Comparison of ENCODE assay signal across 9 mouse cellular contexts in genomic region chr17:65939461-65940192, GRCm38 (mm10). TPM values are rescaled to one million over a fixed set of nuclear protein-coding genes. Genes with fewer than 3 reads are reported as not detected.
DNase-seq lines count a peak whose midpoint lies in the region; ATAC-seq and TF ChIP-seq lines count a peak whose summit lies in the region.
"Had no signal": no experiment of that assay in that cellular context is flagged by ENCODE, and none has a peak within 500 bp of the region (broad histone marks: within the 10 kb centered on the region; RNA-seq: fewer than 3 reads in every experiment).

No protein-coding gene starts in this region.

- TF ChIP-seq POLR2A in thymus, adult 2 months (IDR thresholded peaks at IDR 0.05; ENCODE audit: control insufficient read depth, extremely low read depth, insufficient read depth, low read length, poor library complexity) = no peak

- H3K4me3 ChIP-seq in hindbrain, embryonic 14.5 days (replicated peaks; ENCODE audit: low read length) = no peak overlapping the region
- H3K4me3 ChIP-seq in hindbrain, embryonic 10.5 days = no peak overlapping the region
- no peak overlapping the region for H3K4me3 ChIP-seq in liver, embryonic 15.5 days (replicated peaks)
- H3K4me3 ChIP-seq in thymus, adult 2 months (ENCODE audit: control insufficient read depth, insufficient read depth, low read length) = no peak overlapping the region

- H3K9me3 ChIP-seq in hindbrain, embryonic 14.5 days (ENCODE audit: control insufficient read depth, low read length) = no peaks in the 10 kb centered on the region
- no peaks in the 10 kb centered on the region for H3K9me3 ChIP-seq in hindbrain, embryonic 10.5 days
- no peaks in the 10 kb centered on the region for H3K9me3 ChIP-seq in liver, embryonic 15.5 days (replicated peaks)

- H3K27me3 ChIP-seq in hindbrain, embryonic 14.5 days (ENCODE audit: control insufficient read depth, insufficient read depth, low read length) = no peaks in the 10 kb centered on the region
- H3K27me3 ChIP-seq in hindbrain, embryonic 10.5 days (ENCODE audit: insufficient read depth, poor library complexity, severe bottlenecking) = no peaks in the 10 kb centered on the region
- no peaks in the 10 kb centered on the region for H3K27me3 ChIP-seq in liver, embryonic 15.5 days
- no peaks in the 10 kb centered on the region for H3K27me3 ChIP-seq in thymus, adult 2 months (ENCODE audit: control insufficient read depth, insufficient read depth, low read length)

- H3K4me2 ChIP-seq in hindbrain, embryonic 14.5 days (replicated peaks) = no peak overlapping the region
- no peak overlapping the region; the same call in 1 of the 2 replicates for H3K4me2 ChIP-seq in liver, embryonic 15.5 days

- H3K9ac ChIP-seq in hindbrain, embryonic 14.5 days = no peak overlapping the region; the same call in 1 of the 2 replicates
- H3K9ac ChIP-seq in liver, embryonic 15.5 days = no peak overlapping the region

- no peak for ATAC-seq in hindbrain, embryonic 14.5 days (ENCODE audit: low FRiP score)
- peak; percentile 35; the same call in 1 of the 2 replicates for ATAC-seq in liver, embryonic 15.5 days (ENCODE audit: insufficient read depth)
- no peak for ATAC-seq in granulocyte monocyte progenitor cell, adult 5-6 weeks (replicated peaks; ENCODE audit: poor library complexity, severe bottlenecking)

- no peak for DNase-seq in hindbrain, embryonic 14.5 days (ENCODE audit: low spot score)
- no peak for DNase-seq in hindbrain, embryonic 10.5 days (ENCODE audit: low spot score)
- DNase-seq in 3134 (ENCODE audit: extremely low read depth, insufficient read length, low spot score) (peak; percentile 37), NIH3T3 (ENCODE audit: low read depth) (peak; percentile 84)
- DNase-seq in thymus, adult 2 months = no peak
- DNase-seq in gastrocnemius, postnatal 4 days (ENCODE audit: low spot score in 2 of 2) = no peak
- DNase-seq: cerebellum, adult 9-10 months had no signal

- peaks cover 28% of the 10 kb centered on the region for H3K36me3 ChIP-seq in hindbrain, embryonic 14.5 days (replicated peaks; ENCODE audit: control insufficient read depth, insufficient read depth)
- H3K36me3 ChIP-seq in hindbrain, embryonic 10.5 days = peaks cover 47% of the 10 kb centered on the region
- peaks cover 19% of the 10 kb centered on the region for H3K36me3 ChIP-seq in liver, embryonic 15.5 days (replicated peaks)
- H3K36me3 ChIP-seq in thymus, adult 2 months (ENCODE audit: control insufficient read depth, insufficient read depth, low read length) = no peaks in the 10 kb centered on the region

- WGBS in hindbrain, embryonic 14.5 days = 65% methylated on average over 14 of the region's 14 CpGs
- WGBS in hindbrain, embryonic 10.5 days = 72% methylated on average over 14 of the region's 14 CpGs
- WGBS in liver, embryonic 15.5 days (ENCODE audit: insufficient replicate concordance) = 66% methylated on average over 14 of the region's 14 CpGs
- WGBS in thymus, adult 2 months = 76% methylated on average over 14 of the region's 14 CpGs

- peak overlapping the region; percentile 0; the same call in 1 of the 2 replicates for H3K27ac ChIP-seq in hindbrain, embryonic 14.5 days
- H3K27ac ChIP-seq in hindbrain, embryonic 10.5 days = no peak overlapping the region
- peak overlapping the region; percentile 48; the same call in 1 of the 2 replicates for H3K27ac ChIP-seq in liver, embryonic 15.5 days (replicated peaks)
- no peak overlapping the region for H3K27ac ChIP-seq in thymus, adult 2 months (ENCODE audit: control insufficient read depth, insufficient read depth, low read length)

- 0 out of 2 replicates have a peak, but pooled peaks cover 3% of the 10 kb centered on the region for H3K4me1 ChIP-seq in hindbrain, embryonic 14.5 days (replicated peaks; ENCODE audit: control insufficient read depth, insufficient read depth, low read length)
- H3K4me1 ChIP-seq in hindbrain, embryonic 10.5 days (replicated peaks) = 0 out of 2 replicates have a peak, but pooled peaks cover 3% of the 10 kb centered on the region
- H3K4me1 ChIP-seq in liver, embryonic 15.5 days (replicated peaks) = peaks cover 22% of the 10 kb centered on the region
- no peaks in the 10 kb centered on the region for H3K4me1 ChIP-seq in thymus, adult 2 months (replicated peaks; ENCODE audit: control insufficient read depth, insufficient read depth, low read length)

- no peak for TF ChIP-seq CTCF in thymus, adult 2 months (IDR thresholded peaks at IDR 0.05; ENCODE audit: borderline replicate concordance, control insufficient read depth, extremely low read depth, insufficient read depth, low read length, poor library complexity)

RNA-seq across cellular contexts. Expression of gene Twsg1, which starts 11.4 kb away (rescaled TPM):
- polyA plus RNA-seq in hindbrain, embryonic 14.5 days (2014; fragmentation: Nextera tagmentation; extraction: Ambion mirVana) = 66.0 and 71.2 TPM in 2 replicates
- polyA plus RNA-seq in hindbrain, embryonic 10.5 days (2016; fragmentation: Nextera tagmentation; extraction: Ambion mirVana) = 67.5 and 81.1 TPM in 2 replicates
- 16.1 and 17.0 TPM in 2 replicates for polyA plus RNA-seq in liver, embryonic 15.5 days (2015; fragmentation: Nextera tagmentation; extraction: Ambion mirVana)
- 33.9 and 35.2 TPM in 2 replicates for polyA plus RNA-seq in thymus, adult 2 months (2012; rRNA removed)
- total RNA-seq in gastrocnemius, postnatal 4 days (2021) = 10 to 100 TPM; 38.6 to 45.8 TPM
- total RNA-seq in granulocyte monocyte progenitor cell, adult 5-6 weeks (2014; fragmentation: Nextera tagmentation) = 13.2 and 28.0 TPM in 2 replicates
- 10.5 and 10.8 TPM in 2 replicates for total RNA-seq in granulocyte monocyte progenitor cell, adult 5-6 weeks (2017)

RNA-seq across cellular contexts. Expression of gene Ralbp1, which starts 54.0 kb away (rescaled TPM):
- polyA plus RNA-seq in hindbrain, embryonic 14.5 days (2014; fragmentation: Nextera tagmentation; extraction: Ambion mirVana) = 40.5 and 44.2 TPM in 2 replicates
- 46.4 and 58.3 TPM in 2 replicates for polyA plus RNA-seq in hindbrain, embryonic 10.5 days (2016; fragmentation: Nextera tagmentation; extraction: Ambion mirVana)
- 38.8 and 42.1 TPM in 2 replicates for polyA plus RNA-seq in liver, embryonic 15.5 days (2015; fragmentation: Nextera tagmentation; extraction: Ambion mirVana)
- polyA plus RNA-seq in thymus, adult 2 months (2012; rRNA removed) = 47.6 and 48.7 TPM in 2 replicates
- total RNA-seq in gastrocnemius, postnatal 4 days (2021) = 10 to 100 TPM; 38.3 to 39.1 TPM
- 40.5 and 41.4 TPM in 2 replicates for total RNA-seq in granulocyte monocyte progenitor cell, adult 5-6 weeks (2014; fragmentation: Nextera tagmentation)
- 71.5 and 76.3 TPM in 2 replicates for total RNA-seq in granulocyte monocyte progenitor cell, adult 5-6 weeks (2017)

Comparison
In these comparisons a context has a peak if more than half of its experiments do, and no peak if none do; other contexts are left out.
1. H3K27ac ChIP-seq: peak in hindbrain, embryonic 14.5 days (single experiment) and liver, embryonic 15.5 days (single experiment); none in hindbrain, embryonic 10.5 days (single experiment) and thymus, adult 2 months (single experiment).
2. DNase-seq: peak in 3134 (single experiment) and NIH3T3 (single experiment); none in hindbrain, embryonic 14.5 days (single experiment), hindbrain, embryonic 10.5 days (single experiment), thymus, adult 2 months (single experiment) and gastrocnemius, postnatal 4 days (0 of 2).